Mouse (Mus musculus): Measurements from ENCODE around the gene Ank2.

- TF ChIP-seq EP300 (IDR thresholded peaks at IDR 0.05; ENCODE audit: insufficient read depth, low read depth, low read length) (no peak), POLR2A (IDR thresholded peaks at IDR 0.05; ENCODE audit: insufficient read depth, low read depth, low read length) (no peak), CTCF (IDR thresholded peaks at IDR 0.05) (no peak)
Observed at GRCm38 (mm10) chr3:127107281-127107680, 391.9 kb downstream of the Ank2 start.

All from heart, adult 2 months (tissue).